Mouse (Mus musculus): ENCODE data around the gene Aff1.

The Aff1 gene

GRCm38 (mm10) chr5:103776842-103777241, 84.7 kb downstream of the Aff1 start:
- DNase-seq = no peak

- no peak for DNase-seq
Measured at GRCm38 (mm10) chr5:103777446-103777845, 85.3 kb downstream of the Aff1 start.

DNA sequence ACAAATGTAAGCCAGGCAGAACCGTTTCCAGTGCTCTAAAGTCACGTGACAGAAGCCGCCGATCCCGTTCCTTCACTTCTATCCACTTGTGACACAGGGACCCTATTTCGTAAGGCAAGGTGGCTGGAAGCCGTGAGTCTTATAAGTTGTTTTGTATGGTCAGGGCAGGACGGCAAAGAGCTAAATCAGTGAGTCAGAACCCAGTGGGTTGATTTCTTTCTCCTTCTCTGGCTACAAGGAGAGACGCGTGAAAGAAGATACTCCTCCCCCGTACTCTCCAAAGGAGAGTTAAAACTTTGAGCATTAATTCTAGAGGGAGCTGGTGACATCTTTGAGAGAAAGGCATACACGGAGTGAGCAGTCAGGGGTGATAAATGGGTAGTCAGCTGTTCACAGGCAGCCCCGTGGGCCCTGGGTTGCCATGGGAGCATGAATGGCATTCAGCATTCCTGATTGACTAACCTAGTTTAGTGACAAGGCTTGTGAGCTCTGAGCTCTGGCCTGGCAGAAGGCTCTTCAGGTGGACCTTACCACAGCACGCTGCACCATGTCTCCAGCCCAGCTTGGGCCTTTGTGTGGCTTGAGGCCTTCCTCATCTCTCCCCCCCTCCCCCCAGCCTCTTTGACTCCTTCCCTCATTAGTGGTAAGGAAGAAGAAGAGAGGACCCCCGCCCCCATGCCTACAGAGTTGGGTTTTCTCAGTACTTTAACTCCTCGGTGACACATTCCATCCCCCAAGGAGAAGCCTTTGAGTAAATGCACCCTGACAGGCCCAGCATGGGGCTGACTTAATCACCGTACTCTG, 86.3 kb downstream of the Aff1 start:
- no peak for DNase-seq

DNA sequence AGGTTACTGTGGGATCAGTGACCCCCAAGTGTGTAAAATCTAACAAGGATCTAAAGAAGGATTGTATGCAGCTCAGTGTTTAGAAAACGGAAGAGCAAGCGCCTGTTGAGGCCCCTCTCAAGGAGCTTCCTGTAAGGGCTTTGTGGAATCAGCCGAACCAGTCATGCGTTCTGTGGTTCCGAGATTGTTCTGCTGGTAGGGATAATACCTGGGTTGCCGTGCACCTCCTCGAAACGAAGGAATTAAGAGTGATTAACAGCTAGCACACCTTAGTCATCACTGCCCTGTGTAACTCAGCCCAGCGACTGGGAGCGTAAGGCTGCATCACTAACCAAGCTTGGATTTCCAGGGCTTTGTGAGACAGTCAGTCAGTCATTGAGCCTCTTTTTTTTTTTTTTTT, 87.7 kb downstream of the Aff1 start:
- no peak for DNase-seq

DNA sequence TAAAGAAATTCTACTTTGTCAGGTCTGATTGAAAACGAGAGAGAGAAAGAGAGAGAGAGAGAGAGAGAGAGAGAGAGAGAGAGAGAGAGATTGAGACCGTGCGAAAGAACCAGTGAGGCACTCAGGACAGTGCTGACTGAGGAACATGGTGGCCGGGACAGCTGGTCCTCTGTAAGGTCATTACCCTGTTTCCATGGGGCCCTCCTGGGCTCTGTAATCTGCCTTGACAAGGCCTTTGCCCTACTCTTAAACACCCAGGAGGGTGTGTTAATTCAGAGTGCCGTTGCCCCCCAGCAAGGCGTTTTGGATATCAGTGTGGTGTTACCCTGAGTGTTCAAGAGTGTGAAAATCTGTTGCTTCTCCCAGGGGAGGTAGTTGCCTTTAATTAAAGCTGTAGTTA, 88.1 kb downstream of the Aff1 start:
- DNase-seq = no peak

DNA sequence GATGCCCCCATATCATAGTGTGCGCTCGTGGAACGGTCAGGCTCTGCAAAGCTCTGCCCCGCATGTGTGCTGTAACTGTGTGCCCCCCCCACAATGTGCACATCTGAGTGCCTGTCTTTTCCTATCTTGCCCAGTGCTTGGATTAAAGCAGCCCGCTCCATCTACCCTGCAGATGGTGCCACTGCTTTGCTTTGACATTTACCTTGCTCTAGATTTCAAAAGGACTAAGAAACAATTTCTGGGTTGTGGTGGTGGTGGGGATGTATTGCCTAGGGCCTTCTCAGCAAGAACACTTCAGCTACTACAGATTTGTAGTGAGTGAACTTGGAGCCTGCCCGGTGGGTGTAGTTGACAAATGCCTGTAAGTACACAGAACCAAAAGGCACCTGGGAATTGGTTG, 88.7 kb downstream of the Aff1 start:
- peak; percentile 38 to 50 for DNase-seq

GRCm38 (mm10) chr5:103783086-103783668, 91.0 kb downstream of the Aff1 start:
- DNase-seq = no peak

- no peak for DNase-seq
Measured at GRCm38 (mm10) chr5:103786096-103786495, 93.9 kb downstream of the Aff1 start.

DNA sequence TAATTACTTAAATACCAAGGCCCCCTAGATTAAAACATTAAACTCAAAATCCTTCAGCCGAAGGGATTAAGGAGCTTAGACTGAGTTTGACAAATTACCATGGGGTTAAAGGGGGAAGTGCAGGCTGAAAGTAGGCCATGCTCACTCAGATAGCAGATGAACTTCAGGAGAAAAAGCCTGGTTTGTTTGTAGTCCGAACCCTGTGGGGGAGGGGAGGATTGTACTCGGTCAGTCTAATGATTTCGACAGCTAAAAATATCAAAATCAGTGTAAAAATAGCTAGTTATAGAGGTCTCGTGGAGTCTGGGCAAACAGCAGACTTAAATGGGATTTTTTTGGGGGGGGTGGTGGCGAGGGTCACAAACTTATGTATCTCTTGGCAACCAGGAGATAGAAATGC, 96.3 kb downstream of the Aff1 start:
- no peak for DNase-seq

GRCm38 (mm10) chr5:103788976-103789375, 96.8 kb downstream of the Aff1 start:
- no peak for DNase-seq

- DNase-seq = no peak
Measured at GRCm38 (mm10) chr5:103789619-103790116, 97.5 kb downstream of the Aff1 start.

DNA sequence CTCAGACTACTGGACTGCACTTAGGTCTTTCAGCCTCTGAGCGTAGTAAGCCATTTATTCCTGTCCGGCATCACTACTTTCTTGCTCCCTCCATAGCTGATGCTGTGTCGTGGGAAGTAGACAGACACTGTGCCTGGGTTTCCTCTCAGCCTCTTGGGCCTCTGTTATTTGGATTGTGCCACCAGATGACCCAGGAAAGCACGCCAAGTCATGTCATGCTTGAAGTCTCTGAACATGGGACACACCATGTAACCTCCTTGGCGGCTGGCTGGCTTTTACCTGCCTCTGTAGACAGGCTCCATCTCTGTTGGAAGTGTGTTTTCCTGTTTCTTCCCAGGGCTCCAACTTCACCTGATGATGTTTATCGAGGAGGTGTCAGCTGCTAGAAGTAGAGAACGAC, 99.6 kb downstream of the Aff1 start:
- no peak for DNase-seq

- DNase-seq = no peak
Measured at GRCm38 (mm10) chr5:103795121-103795520, 102.9 kb downstream of the Aff1 start.

DNA sequence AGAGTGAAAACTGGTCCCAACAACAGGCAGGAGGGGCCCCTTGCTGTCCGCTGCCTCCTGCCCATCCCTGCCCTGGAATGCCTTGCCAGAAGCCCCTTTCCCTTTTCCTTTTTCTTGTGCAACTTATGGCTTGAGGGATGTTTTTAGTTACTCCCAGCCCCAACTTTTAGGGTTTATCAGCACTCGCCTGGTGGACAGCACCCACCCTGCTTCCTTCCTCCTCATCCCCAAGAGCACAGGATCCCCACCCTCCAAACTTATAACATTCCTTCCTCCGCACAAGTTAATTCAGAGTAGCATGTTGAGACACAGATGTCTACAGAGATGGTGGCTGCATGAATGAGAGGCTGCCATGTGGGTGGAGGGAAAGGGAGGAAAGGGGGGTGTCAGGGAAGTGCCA, 103.9 kb downstream of the Aff1 start:
- DNase-seq = no peak

DNA sequence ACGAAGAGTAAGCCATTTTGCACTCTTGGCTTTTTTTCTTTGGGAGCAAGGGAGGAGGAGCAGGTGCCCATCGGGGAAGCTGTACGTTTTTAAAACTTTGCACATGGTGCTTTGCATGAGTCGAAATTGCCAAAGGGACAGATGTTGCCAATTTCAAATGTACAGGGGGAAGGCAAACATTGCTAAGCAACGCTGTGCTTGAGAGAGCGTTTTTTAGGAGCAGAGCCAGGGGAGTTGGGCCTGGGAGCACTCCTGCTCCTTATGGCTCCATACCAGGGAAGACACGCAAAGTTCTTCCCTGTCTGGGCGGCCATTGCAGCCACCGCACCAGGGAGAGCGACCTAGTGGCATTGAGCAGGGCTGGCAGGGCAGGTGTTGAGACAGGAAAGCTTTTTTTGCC, 105.6 kb downstream of the Aff1 start:
- no peak for DNase-seq

- no peak for DNase-seq
Measured at GRCm38 (mm10) chr5:103799438-103799837, 107.3 kb downstream of the Aff1 start.

DNA sequence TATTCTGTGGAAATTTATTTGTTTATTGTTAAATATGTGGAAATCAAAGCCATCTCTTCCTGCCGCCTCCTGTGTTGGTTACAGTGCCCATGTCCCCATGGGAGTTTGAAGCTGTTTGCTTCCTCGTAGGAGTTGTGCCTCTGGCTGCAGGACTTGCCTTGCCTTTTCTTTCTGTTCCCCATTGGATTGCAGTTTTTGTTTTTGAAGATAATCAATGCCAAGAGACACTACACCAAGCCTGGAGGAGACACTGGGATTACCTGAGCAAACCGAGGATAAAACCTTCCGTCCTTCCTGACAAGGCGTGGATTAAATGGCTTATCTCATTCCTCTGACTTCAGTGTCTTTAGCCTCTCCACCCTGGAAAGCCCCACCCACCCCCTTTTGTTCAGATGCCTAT, 107.8 kb downstream of the Aff1 start:
- no peak for DNase-seq

GRCm38 (mm10) chr5:103803386-103803785, 111.2 kb downstream of the Aff1 start:
- no peak for DNase-seq

DNA sequence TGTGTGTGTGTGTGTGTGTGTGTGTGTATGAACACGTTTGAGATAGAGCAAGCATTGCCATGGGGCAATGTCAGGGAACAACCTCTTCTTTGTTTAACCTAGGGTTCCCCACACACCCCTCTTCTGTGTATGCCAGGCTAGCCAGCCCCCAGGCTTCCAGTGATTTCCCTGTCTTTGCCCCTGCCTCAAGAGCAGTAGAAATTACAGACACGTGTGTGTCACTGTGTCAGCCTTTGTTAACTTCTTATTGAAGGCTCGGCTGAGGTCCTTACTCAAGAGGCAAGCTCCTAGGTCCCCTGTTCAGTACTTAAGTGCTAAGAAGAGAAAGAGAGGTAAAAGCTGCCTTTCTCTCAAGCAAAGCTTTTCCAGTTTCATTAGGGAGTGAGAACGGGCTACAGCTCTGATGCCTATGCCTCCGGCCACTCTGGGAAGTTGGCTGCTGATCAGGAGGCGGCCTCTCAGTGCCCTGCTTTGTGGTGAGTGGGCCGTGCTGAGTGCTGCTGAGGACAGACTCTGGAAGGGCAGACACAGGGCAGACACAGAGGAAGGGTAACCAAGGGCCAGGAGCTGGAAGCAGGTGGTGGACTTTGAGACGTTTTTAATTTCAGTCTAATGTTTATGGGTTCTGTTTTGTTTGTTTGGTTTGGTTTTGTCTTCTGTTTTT, 111.9 kb downstream of the Aff1 start:
- no peak for DNase-seq

DNA sequence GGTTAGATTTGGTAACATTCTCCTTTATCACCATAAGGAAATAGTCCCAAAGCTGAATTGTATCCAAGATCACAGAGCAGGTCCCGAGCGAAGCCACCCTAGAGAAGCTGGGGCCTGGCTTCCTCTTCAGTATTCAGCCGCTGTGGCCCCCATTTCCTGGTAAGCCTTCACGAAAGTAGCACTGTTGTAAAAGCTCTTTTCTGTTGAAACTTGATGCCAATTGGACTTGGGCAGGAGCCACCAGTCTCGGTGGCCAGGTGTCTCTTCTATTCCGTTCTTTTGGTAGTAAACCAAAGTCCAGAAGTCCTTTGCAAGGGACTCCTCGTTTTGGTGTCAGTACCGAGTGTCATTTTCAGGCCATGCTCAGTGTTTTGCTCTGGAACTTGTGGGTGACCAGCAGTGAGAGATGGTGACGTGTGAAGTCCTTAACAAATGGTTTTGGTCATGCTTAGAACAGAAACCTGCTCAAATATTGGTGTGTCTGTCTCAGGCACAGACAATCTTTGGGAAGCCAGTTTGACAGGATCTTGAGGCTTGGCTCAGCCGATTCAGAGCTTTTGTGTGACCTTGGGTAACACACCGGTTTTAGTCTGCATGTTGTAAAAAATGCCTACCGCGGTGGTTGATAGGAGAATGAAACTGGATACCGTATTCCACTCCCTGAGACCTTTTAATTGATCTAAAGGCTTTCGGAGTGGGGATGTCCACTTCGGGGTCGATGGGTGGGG, 114.8 kb downstream of the Aff1 start:
- peak in 1 of 2 experiments; percentile 16 for DNase-seq

- no peak for DNase-seq
Measured at GRCm38 (mm10) chr5:103807637-103808312, 115.6 kb downstream of the Aff1 start.

- DNase-seq = no peak
Measured at GRCm38 (mm10) chr5:103809674-103810330, 117.6 kb downstream of the Aff1 start.

All from thymus, postnatal 36 days (tissue).